Mouse (Mus musculus) C2C12 (cell line): ENCODE measurements around the gene Shtn1.

ENCODE experiments used
- CTCF ChIP-seq: IDR thresholded peaks from one replicate; pipeline ENCODE4 v1.5.1; 2011; ENCODE audit not compliant: control insufficient read depth, insufficient read depth, insufficient read length
- FOSL1 ChIP-seq: IDR thresholded peaks from one replicate; pipeline ENCODE4 v1.8.0; 2011; ENCODE audit warnings: mild to moderate bottlenecking, low read length; ENCODE audit not compliant: poor library complexity, insufficient read depth, severe bottlenecking
- MAX ChIP-seq: IDR thresholded peaks from one replicate; pipeline ENCODE4 v1.6.1; 2011; ENCODE audit warnings: mild to moderate bottlenecking, control low read depth
- MYOG ChIP-seq: IDR thresholded peaks from one replicate; pipeline ENCODE4 v1.6.1; 2011; ENCODE audit not compliant: control insufficient read depth, insufficient read length; ENCODE audit errors: extremely low read depth

DNA sequence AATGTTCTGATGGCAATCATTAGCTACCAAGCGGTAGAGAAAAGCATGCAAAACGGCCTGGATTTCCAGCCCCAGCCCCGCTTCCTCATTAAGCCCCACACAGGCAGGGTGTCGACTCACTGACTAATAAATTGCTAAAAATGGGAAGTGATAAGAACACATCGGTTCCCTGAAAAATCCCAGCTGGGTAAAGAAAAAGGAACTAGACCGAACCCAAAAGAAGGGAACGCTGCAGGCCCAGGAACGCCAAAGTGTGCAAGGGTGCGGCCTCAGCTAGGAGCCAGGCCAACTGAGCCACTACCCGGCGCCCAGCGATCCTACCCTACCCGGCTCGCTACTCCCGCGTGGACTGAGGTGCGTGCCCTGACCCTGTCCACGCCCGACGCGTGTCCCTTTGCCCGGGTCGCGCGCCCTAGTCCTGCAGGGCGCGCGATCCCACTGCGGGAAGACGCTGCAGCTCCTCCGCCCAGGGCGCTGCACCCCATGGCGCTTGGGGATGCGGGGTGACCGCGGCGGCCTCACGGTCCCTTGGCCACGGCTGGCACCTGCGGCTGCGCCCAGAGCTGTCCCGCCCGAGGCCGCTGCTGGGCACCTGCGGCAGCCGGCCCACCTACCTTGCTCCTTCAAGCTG lies 944 bp downstream of the Shtn1 start:
- no peak for TF ChIP-seq CTCF
- TF ChIP-seq FOSL1, result no peak
- TF ChIP-seq MAX, result no peak
- no peak for TF ChIP-seq MYOG
